Mouse (Mus musculus): ENCODE measurements around the gene Zfp213. TPM values are rescaled to one million over a fixed set of nuclear protein-coding genes. Genes with fewer than 3 reads are reported as not detected.

Zfp213 gene
- total RNA-seq (2023) = 10 to 100 TPM; 10.0 to 11.4 TPM

DNA sequence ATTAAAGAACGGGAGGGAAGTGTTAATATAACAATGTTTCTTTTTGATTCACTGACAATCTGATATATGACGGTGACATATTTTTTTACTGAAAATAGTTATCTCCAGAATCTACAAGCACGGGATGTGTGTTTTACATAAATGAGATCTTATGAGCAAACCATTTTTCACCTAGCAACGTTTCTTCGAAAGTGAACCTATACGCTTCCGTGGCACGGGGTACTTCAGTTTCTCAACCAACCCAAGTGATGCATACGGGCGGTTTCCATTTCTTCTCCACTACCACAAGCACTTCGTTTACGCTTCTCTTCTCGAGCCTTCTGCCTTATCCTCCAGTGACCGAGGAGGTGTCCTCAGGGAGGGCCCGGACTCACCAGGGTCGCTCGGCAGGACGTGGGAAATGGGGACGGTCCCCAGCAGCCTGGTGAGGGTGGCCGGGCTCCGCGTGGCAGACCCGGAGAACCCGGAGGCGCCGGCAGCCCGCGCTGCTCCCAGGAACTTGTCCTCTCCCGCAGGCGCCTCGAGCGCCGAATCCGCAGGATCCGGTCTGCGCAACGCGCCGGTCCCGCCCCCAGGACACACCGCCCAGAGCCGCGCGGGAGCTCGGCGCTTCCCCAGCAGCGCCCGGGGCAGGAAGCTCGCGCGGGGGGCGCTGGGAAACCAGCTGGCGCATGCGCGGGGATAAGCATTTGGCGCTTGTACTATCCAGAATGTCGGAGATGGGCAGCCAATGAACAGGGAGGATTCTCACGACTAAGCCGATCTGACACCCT lies at the start of gene Zfp213:
Gene Zfp213 (minus strand): TSS at position 644 of the 773 bp plus-strand sequence.

GRCm38 (mm10) chr17:23600641-23601622 lies 36.9 kb upstream of the Zfp213 start, which contains the start of gene Zscan10:
Zscan10 (plus strand) TSS chr17:23600856.

GRCm38 (mm10) chr17:23598582-23599552 lies 34.8 kb upstream of the Zfp213 start, which contains the start of gene Zfp13:
Zfp13 (minus strand) TSS chr17:23599487.

Other genes starting within 250 kb of the Zfp213 start
- not detected for gene Vmn2r115, start 220.5 kb downstream of the Zfp213 start, total RNA-seq (2023)
- gene Vmn2r116, start 179.6 kb downstream of the Zfp213 start, total RNA-seq (2023) = not detected
- gene Vmn2r117, start 84.5 kb downstream of the Zfp213 start, total RNA-seq (2023) = not detected
- not detected for gene Zfp13, start 35.2 kb upstream of the Zfp213 start, total RNA-seq (2023)
- gene Zscan10, start 36.6 kb upstream of the Zfp213 start, total RNA-seq (2023) = not detected
- 1 to 10 TPM in 1 of 2 experiments, under 1 TPM in 1; 0.47 to 1.0 TPM for gene Mmp25, start 81.0 kb upstream of the Zfp213 start, total RNA-seq (2023)
- not detected for gene Bicdl2, start 96.3 kb upstream of the Zfp213 start, total RNA-seq (2023)
- 10 to 100 TPM; 34.9 to 35.2 TPM for gene Hcfc1r1, start 109.4 kb upstream of the Zfp213 start, total RNA-seq (2023)
- 10 to 100 TPM; 18.6 to 19.2 TPM for gene Thoc6, start 109.6 kb upstream of the Zfp213 start, total RNA-seq (2023)
- 10 to 100 TPM; 24.3 to 27.1 TPM for gene Tnfrsf12a, start 113.2 kb upstream of the Zfp213 start, total RNA-seq (2023)
- gene Cldn6, start 115.0 kb upstream of the Zfp213 start, total RNA-seq (2023) = not detected
- gene Cldn9, start 119.8 kb upstream of the Zfp213 start, total RNA-seq (2023) = not detected
- not detected for gene 1520401A03Rik, start 158.5 kb upstream of the Zfp213 start, total RNA-seq (2023)
- gene Pkmyt1, start 162.1 kb upstream of the Zfp213 start, total RNA-seq (2023) = 10 to 100 TPM; 35.4 to 36.1 TPM
- gene Paqr4, start 176.6 kb upstream of the Zfp213 start, total RNA-seq (2023) = 1 to 10 TPM; 2.5 to 6.1 TPM
- 1 to 10 TPM; 2.6 to 2.9 TPM for gene Kremen2, start 181.6 kb upstream of the Zfp213 start, total RNA-seq (2023)
- 10 to 100 TPM; 29.1 to 32.6 TPM for gene Flywch1, start 207.4 kb upstream of the Zfp213 start, total RNA-seq (2023)
- gene Flywch2, start 221.8 kb upstream of the Zfp213 start, total RNA-seq (2023) = under 1 TPM in 1 of 2 experiments, not detected in 1; 0.89 TPM
- 1,000 to 10,000 TPM; 1,478 to 1,622 TPM for gene Srrm2, start 226.3 kb upstream of the Zfp213 start, total RNA-seq (2023)